Mouse (Mus musculus) adrenal gland (tissue): ENCODE measurements around the gene Lcn9.

Experiments
- intact Hi-C: fragments of 180-260 bp; cut with DNase I; formaldehyde crosslinking; loops from one replicate; pipeline ENCODE4 v1.15.1; 2025

The Lcn9 gene

DNA sequence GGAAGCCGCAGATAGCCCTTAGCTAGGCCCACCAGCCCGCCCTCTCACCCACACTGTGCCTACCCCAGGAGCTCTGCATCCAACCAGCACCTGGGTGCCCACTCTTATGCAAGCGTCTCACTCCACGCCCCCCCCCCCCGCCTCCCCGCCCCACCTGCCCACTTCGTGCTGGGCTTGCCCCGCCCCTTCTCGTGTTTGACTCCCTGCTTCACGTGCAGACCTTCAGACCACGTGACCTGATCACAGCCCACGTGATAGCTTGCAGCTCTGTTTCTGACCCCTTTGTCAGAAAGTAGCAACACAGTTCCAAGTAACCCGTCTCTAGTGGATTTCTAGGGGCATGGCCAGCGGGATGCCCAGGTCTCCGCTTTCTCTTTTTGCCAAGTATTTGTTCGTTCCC lies 24.3 kb downstream of the Lcn9 start, which contains the start of gene Sohlh1:
Gene Sohlh1, minus strand, starts transcription at position 23 of the 400 bp plus-strand sequence.
- intact Hi-C loops, result no loop called here

DNA sequence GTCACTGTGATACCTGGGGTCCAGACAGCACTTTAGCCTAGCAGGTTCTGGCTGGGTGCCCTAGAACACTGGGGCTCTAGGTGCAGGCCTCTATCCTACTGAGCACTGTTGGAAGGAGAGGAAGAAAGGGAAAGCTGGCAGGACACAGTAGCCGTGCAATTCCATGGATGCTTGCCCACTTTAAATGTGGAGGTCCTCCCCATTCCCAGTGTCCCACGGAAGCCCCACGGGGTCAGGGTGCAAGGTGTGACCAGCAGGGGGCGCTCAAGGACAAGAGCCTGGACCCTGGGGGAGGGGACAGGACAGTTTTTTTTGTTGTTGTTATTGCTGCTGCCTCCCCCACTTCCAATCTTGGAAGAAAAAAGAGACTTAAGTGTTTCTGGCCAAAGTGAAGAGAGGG lies 27.4 kb downstream of the Lcn9 start:
- intact Hi-C loops, result loop anchor here (5.0 kb wide), 1 partner anchor 82 kb away; no protein-coding TSS in a partner anchor

DNA sequence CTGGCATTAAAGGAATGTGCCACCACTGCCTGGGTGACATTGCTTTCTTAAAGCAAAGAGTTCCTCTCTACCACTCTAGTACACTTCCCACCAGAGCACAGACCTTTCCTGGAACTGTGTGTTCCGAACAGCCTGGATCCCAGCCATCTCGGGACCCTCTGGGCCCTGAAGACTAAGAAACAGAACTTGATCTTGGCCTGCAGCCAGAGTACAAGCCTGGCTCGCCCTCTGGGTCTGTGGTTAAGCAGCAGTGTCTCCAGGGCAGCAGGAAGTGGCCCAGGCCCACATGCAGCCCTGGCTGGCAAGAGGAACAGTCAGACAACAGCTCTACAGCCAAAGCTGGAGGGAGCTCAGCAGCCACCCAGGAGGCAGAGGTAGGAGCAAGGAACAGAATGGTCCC lies 29.7 kb downstream of the Lcn9 start:
- intact Hi-C loops, result loop anchor here (5.0 kb wide), 1 partner anchor 80 kb away; no protein-coding TSS in a partner anchor

DNA sequence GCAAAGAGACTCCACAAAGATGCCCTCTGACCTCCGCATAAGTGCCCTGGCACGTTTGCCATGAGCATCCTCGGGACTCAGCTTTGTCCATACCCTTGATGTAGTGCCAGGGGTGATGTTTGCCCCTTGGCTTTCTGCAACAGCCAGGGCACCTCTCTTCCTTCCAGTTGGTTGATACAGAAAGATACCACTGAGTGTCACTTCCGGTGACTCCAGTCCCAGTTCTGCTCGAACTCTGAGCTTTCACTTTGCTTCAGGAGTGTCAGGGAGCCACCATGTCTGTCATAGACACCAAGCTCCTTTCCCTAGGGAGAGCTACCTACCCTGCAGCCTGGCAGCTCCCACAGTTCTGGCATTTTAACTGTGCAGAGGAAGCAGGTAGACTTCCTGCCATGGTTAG lies 31.0 kb downstream of the Lcn9 start:
- intact Hi-C loops, result loop anchor here (5.0 kb wide), 1 partner anchor 78 kb away; no protein-coding TSS in a partner anchor

DNA sequence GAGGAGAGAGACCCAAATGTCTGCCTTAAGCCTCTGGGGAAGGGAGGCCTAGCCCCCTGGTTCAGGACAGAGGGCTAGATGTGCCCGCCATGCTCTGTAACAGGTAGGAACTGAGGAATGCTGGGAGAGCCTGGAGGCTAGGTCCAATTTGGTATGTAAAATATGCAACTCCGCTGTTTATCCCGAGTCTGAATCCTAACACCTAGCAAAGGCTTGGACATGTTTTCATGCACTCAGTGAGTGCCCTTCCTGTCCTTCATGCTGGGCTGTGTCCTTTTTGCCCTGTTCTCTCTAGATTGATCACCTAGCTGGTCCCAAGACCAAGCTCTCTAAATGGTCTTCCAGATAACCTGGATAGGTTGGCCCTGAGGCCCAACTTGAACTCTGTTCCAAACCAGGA lies 36.9 kb downstream of the Lcn9 start:
- intact Hi-C loops, result no loop called here

DNA sequence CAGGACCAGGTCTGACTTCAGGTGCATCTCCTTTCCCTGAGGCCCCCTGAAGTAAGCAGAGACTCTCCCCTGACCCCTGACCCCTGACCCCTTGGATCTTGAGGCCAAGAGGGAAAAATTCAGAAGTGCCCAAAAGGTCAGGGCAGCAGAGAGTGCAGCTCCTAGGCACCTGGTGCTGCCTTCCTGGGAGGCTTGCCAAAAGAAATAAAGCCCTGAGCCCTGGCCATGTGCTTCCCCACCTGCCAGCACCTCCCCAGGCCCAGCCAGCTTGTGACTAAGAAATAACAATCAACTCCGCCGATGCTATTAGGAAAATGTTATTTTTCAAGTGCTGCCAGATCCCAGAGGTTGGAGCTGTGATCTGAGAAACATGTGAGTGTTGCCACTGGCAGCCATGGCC lies 39.1 kb downstream of the Lcn9 start:
- intact Hi-C loops, result no loop called here

DNA sequence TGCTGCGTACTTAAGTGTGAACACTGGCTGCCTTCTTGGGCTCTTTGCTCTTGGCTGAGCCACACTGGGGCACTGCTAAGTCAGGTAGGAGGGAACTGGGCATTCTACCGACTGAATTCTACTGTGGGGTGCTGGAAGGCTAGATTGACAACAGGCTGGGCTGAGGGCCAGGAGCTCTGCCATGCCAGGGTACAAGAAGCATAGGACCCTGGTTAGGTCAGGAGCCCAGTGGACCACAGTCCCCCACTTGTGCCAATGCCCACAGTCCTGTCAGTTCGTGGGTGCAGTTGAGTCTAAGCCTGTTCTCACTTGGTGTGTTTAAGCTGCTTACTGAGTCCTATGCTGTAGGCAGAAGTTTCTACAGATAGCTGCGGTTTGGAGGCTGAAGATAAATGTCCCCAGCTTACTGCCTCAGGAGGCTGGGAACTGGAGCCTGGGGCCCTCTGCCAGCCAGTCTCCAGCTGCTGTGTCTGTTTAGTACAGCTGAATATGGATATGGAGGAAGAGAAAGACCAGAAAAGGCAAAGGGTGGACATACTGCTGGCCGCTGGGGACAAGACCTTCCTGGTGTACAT lies 39.8 kb downstream of the Lcn9 start:
- intact Hi-C loops, result no loop called here

DNA sequence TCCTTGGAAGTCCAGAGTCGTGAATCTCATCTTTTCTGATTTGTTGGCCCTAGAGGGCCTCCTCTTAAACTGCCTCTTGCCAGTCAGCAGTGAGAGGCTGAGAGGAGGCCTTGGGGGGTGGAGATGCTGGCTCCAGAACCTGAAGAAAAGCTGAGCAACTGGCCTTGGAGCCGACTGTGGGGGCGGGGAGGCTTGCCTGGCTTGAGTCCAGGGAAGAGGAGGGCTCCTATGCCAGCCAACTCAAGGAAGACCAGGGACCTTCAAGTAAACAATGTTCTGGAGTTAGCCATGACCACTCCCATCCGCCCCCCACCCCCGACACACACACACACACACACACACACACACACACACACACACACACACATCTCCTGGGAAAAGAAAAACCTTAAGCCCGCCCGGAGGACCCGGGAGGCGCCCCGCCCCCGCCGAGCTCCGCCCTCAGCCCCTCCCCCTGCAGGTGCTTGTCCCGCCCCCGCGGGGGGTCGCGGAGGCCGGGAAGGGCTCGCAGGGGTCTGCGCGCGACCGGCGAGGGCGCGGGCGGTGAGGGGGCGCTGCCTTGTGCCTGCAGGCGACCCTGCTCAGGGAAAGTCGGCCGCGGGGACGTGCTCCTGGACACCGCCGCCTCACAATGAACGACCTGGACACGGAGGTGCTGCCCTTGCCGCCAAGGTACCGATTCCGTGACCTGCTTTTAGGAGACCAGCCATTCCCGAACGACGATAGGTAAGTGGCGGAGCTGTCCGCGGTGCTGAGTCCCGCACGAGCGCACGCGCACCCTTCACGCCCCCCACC lies 40.6 kb downstream of the Lcn9 start, which contains the start of gene Kcnt1:
Gene Kcnt1, plus strand, starts transcription at position 398 of the 795 bp plus-strand sequence.
- intact Hi-C loops, result no loop called here

DNA sequence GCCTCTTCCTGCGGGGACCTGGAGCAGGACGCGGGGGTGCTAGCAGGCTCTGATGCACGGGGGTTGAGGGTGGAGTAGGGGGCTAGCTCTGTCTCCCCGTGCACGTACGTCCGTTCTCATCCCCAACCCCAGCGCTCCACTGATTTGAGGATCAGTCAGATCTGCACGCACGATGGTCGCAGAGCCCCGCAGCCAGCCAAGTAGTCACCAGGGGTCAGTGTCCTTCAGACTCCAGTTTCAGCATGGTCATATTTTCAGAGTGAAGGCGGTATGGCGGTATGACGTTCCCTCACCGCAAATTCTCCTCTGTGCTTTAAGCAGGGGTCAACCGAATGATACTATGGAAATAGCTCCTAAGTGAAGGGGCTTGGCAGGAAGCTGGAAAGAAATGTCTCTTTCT lies 41.3 kb downstream of the Lcn9 start:
- intact Hi-C loops, result no loop called here

DNA sequence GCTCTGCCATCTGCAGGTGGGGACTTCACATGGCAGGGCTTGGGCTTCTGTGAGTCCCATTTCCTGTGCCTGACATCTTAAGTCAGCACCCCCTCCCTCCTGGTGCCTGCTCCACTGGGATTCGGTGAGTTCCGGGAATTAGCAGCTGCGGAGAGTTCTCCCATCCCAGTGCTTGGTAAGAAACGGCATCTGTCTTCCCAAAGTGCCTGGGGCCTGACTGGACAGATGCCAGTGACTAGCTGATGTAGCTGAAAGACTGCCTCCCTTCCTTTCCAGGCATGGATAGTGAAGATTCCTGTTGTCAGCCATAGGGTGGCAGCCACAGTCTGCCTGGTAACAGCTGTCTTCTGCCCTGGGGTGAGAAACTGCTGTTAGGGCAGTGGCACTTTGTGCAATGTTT lies 42.5 kb downstream of the Lcn9 start:
- intact Hi-C loops, result no loop called here

DNA sequence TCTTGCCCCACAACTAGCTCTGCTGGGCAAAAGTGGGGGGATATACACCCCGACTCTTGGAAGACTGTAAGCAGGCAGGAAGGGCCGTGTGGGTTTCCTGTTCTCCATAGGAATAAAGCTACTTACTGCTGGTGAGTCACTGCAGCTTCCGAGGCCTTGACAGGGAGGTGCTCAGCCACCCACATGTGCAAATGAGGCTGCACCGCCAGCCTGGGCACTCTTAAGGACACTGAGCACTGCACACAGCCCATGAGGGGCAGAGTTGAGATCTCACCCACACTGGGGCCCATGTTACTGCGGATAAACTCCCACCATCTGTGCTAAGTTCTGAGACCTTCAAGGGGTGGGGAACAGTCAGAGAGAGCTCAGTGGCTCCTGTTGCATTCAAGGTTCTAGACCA lies 43.7 kb downstream of the Lcn9 start:
- intact Hi-C loops, result no loop called here
